Mouse (Mus musculus): Measurements from ENCODE around the gene Stambpl1.
"Not testable (repeated sequence)": the region's sequence is repeated elsewhere in the genome, so short reads cannot be mapped to it uniquely, and the experiment has no call there.

Stambpl1 gene

DNA sequence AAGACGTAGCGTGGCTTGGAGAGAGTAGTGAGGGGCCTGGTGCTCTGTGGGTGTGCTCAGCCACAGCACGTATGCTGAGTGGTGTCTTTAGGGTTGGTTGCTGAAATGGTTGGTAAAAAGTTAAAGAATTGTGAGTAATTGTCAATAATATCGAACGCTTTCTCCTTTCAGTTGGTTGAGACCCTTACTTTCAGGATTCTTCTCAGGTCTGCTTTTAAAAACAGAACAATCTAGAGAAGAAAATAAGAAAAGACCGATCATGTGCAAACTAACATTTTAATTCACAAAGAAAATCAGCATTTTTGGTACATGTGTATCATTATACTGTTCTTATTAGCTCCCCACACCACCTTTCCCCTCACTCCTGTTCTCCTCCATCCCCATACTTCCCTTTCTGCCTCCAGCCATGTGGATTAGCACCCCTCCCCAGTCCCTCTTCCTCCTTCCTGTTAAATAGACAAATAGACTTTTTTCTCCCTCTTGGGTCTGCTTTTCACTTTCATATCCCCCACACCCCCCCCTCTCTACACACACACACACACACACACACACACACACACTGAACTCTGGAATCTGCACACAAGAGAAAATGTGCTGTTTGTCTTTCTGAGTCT lies 2.2 kb downstream of the Stambpl1 start:
- in situ Hi-C loops (cut with MboI, MseI): loop anchor here (10.0 to 25.0 kb wide), 3 partner anchors 581 to 1707 kb away; partner anchors contain the start of gene Minpp1 (in 1 of the 2)

DNA sequence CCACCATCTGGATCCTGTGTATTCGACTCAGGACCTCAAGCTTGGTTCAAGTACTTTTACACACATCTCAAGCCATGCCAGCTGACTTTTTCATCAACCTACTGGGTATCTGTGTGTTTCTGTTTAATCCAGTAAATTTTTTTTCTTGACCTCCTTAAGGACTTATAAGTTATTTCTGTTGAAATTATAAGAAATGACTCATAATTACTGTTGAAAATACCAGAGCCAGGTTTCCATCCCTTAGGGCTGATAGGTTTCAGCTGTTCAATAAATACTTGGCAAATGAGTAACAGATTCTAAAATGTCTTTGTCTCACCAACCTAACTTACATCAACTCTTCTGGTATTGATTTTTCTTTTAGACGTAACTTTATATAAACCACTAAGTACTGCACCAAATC lies 3.0 kb downstream of the Stambpl1 start:
- in situ Hi-C loops (cut with MboI, MseI): loop anchor here (5.0 to 25.0 kb wide), 4 partner anchors 580 to 1708 kb away; partner anchors contain the start of genes Kif20b (in 1 of the 2) and Minpp1 (in 1 of the 2)

DNA sequence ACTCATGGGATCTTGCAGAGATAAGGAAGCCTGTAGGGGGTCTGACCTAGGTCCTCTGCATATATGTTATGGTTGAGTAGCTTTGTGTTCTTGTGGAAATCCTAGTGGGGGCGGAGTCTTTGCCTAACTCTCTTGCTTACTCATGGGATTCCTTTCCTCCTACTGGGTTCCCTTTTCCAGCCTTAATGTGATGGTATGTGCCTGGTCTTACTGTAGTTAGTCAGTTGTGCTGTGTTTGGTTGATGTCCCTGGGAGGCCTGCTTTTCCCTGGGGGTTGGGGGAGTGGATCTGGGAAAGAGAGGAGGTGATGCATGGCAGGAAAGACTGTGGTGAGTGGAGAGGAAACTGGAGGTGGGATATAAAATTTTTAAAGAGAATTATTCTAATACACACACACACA lies 6.0 kb downstream of the Stambpl1 start:
- in situ Hi-C loops (cut with MboI, MseI): loop anchor here (5.0 to 25.0 kb wide), 4 partner anchors 577 to 1711 kb away; partner anchors contain the start of genes Kif20b (in 1 of the 2) and Minpp1 (in 1 of the 2)

DNA sequence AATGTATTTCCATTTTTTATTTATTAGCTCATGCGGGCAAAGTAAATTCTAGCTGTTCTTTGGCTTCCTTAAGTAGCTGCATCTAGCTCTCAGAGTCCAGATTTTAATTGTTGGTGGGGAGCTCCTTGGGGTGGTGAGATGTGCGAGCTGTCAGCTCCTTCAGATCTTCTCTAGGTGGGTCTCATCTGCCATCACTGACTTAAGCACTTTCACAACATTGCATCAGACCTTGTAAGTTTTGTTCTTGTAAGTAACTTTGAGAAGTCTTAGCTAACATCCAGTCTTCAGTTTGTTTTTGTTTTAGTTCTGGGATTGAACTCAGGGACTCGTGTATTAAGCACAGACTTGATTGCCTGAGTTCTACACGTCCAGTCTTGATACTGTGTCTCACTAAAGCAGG lies 6.9 kb downstream of the Stambpl1 start:
- in situ Hi-C loops (cut with MboI, MseI): loop anchor here (5.0 to 25.0 kb wide), 4 partner anchors 576 to 1712 kb away; partner anchors contain the start of genes Kif20b (in 1 of the 2) and Minpp1 (in 1 of the 2)

DNA sequence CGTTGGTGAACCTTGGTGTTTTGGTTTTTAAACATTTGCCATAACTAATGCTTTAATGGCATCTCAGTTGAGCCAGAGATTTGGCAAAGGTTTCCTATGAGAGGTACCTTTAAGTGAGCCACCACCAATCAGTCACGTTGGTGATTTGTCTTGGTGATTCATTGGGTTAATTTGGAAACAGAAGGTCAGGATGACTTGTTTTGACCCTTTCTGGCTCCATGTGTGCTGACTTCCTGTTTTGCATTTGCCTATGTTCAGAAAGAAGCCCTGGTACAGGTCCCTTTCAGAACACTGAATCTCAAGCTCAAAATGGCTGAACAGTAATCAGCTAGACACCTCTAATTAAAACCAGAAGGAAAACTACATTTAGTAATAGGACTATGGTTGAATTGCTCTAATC lies 7.5 kb downstream of the Stambpl1 start:
- in situ Hi-C loops (cut with MboI, MseI): loop anchor here (5.0 to 25.0 kb wide), 4 partner anchors 575 to 1712 kb away; partner anchors contain the start of genes Kif20b (in 1 of the 2) and Minpp1 (in 1 of the 2)

DNA sequence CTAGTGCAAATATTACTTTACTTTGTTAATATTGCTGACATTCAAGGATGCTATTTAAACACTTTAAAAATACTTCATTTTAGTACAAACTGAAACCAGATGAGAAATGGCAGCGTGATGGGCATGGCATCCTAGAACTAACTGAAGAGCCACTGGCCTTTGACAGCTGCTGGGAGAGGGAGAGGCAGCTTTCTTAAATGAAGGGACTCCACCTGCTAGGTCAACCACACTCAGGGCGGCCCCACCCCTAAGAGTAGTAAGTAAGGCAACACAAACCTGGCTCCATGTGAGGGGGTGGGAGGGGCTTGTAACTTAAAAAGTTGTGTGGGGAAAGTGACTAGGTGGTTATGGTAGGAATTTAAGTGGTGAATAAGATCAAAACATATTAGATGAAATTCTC lies 10.6 kb downstream of the Stambpl1 start:
- in situ Hi-C loops (cut with MboI, MseI): no loop called here

DNA sequence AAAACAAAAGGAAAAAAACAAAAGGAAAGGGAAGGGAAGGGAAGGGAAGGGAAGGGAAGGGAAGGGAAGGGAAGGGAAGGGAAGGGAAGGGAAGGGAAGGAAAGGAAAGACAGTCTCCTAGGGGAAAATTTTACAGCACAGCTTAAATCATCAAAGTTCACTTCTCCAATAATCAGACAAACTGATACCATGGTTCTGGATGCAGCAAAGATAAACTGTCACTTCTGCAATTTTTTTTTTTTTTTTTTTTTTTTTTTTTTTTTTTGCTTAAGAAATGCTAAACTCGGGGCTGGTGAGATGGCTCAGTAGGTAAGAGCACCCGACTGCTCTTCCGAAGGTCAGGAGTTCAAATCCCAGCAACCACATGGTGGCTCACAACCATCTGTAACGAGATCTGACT lies 14.1 kb downstream of the Stambpl1 start:
- in situ Hi-C loops (cut with MboI, MseI): not testable (repeated sequence)

DNA sequence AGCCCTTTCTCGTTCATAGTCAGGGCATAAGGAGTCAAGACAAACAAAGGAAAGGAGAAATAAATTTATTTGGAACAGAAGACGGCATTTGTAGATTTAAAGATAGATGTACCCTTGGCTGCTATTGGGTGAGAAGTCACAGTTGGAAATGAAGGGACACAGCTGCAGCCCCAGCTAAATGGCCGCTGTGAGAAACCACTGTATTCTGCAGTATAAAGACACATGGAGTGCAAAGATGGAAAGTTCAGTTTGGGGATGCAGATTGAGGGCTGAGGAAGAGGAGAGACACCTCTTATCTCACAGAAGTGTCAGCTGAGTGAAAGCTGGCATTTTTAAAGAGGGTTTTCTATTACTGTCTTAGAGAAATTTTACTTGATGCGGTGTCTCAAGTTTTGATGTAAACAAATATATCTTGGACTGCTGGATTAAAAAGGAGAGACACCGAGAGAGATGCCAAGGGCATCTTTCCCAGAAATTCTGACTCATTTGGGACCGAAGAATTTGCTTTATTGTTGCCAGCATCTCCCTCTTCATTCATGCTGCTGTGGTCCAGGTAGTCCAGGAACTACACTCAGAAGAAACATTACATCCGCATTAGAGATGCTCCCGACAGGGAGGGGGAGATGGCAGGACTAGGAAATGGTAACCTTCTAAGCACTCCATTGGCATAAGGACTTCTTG lies 14.9 kb downstream of the Stambpl1 start:
- in situ Hi-C loops (cut with MboI, MseI): no loop called here

DNA sequence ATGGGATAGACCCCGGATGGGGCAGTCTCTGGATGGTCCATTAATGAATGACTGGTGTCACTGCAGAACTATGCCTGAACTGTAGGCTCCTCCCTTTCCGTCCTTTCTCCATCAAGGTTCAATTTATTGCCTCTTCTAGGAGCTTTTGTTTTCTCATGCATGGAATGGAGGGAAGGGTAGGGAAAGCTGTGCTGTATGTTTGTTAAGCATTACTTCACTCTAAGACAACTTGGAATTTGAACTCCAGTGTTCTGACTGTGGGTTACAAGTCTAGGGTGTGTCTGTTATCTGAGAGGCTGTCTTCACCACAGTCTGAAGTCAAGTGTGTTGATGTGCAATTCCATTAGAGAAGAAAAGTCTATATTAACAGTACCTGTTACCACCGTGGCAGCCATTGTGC lies 17.0 kb downstream of the Stambpl1 start:
- in situ Hi-C loops (cut with MboI, MseI): no loop called here

DNA sequence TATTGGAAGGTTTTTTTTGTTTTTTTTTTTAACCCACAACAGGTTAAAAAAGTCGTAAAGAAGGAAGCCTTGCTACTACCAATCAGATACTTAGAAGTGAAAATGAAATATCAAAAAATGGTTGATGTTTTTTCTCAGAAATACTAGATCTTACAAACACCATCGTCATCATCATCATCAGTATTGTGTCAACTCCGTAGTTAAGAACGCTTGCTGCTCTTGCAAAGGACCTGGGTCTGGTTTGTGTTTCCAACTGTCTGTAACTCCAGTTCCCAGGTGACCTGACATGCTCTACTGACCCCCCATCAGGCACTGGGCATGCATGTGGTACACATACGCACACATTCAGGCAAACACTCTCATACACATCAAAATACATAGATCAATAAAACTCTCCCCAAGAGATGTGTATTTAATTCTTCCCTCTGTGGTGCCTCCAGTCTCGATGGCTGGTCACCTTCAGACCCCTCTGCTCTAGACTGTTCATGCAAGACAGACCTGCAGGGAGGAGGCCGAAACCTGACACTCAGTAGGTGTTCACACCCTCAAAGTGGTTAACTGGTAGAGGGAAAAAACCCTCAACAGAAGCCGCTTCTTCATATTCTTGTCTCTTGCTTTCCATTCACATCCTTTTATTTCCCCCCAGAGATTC lies 18.0 kb downstream of the Stambpl1 start:
- in situ Hi-C loops (cut with MboI, MseI): no loop called here

DNA sequence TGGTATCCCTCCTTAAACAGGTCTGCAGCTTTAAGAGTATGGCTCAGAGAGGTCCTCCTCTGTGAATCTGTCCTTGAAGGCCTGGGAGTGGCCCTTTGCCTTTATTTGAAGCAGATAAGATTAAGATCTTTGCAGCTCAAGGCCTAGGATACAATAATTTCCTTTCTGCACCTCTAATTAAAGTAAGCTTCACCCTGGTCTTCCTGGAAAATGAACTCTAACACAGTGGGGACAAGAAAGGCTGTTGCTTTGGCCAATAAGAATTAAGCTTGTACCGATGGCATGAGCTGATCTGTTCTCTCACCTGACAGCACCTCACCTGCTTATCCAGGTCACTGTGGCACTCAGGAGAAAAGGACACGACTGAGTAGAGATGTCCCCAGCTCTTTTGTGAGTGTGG lies 18.8 kb downstream of the Stambpl1 start:
- in situ Hi-C loops (cut with MboI, MseI): no loop called here

DNA sequence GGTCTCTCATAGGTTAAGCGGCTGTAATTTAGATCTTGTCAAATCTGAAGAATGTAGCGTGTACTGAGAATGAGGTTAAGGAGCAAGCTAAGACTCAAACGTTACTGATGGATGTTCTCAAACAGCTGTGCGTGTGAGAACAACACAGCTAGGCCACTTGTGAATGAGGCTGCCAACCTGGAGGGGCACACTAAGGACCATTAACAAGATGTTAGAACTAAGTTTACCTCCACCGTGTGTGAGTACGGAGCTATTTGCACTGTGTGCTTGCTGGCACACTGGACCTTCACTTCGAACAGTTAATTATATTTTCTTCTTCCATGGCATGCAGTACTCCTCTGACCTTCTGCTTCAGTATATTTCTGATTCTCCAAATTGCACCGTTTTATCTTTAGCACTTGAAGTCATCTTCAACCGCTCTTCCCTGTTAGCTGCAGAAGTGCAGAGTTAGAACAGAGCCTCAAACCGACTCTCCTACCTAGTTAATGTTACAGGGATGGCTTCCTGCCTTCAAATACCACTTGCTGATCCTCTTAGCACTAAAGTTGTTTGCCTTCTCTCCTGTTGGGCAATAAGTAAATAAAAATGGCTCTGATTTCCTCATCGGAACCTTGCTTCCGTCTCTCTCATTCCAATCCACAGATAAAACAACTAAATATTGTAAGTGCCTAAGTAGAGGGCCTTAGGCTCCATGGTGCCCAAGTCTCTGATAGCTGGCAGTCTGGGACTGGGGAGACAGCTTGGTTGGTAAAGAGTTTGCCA lies 20.6 kb downstream of the Stambpl1 start:
- in situ Hi-C loops (cut with MboI, MseI): no loop called here

DNA sequence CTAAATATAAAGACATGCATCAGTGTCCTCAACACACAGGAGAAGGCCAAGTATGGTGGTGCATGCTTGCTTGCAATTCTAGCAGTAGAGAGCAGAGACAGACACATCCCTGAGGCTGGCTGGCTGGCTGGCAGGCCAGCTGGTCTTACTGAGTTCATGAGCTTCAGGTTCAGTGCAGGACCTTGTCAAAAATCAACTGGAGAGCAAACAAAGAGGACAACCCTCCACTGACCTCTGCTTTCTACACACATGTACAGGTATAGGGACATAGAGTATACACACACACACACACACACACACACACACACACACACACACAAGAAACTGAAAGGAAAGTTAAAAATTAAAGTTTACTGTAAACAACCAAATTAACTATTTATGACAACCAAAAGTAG lies 21.2 kb downstream of the Stambpl1 start:
- in situ Hi-C loops (cut with MboI, MseI): no loop called here

DNA sequence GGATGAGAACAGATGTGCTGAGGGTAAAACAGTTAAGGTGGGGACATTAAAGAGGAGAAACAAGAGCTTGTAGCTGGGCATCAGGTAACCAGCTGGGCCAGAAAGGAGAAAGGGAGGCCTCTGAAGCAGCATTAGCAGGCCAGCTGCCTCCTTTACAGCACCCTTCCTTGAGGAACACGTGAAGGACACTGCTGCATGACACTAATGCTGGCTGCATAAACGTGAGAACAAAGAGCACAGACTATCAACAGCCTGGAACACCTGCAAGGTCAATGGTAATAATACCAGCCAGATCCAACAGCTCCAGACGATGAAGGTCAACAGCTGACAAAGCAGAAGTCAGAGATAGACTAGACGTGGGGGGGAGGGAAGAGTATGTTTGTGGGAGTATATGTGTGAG lies 22.1 kb downstream of the Stambpl1 start:
- in situ Hi-C loops (cut with MboI, MseI): no loop called here

DNA sequence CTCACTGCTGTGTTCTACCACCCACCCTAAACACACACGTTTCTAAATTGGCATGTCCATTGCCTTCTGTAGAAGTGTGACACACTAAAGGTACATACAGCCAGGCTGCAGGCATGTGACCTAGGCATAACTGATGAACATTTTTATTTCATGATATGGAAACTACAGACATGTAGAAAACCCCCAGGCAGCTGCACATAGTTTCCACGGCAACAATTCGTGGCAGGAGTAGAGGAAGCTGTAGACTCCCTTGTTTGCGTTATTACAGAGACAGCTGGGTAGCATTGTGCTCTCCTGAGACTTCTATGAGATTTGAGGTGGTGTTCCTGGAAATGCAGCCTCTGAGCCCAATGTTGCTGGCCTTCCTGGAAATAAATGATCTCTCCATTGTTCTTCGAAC lies 24.9 kb downstream of the Stambpl1 start:
- in situ Hi-C loops (cut with MboI, MseI): loop anchor here in 1 of 2 experiments (5.0 kb wide), 1 partner anchor 65 kb away; no protein-coding TSS in a partner anchor

DNA sequence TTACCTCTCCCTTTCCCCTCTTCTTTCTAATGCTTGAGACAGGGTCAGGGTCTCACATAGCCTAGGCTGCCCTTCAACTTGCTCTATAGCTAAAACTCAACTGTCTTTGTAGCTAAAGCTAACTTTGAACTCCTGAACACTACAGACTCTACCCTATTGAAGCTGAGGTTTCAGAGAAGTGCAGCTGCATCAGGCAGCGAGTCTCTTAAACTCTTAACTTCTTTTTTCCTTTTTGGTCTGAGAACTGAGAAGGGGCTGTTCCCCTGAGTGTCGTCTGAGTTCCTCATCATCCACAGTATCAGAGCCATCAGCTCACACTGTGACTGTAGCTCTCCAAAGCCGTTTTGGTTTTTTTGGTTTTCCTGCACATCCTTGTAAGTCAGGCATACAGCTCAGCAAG lies 25.7 kb downstream of the Stambpl1 start:
- in situ Hi-C loops (cut with MboI, MseI): loop anchor here in 1 of 2 experiments (5.0 kb wide), 1 partner anchor 65 kb away; no protein-coding TSS in a partner anchor

DNA sequence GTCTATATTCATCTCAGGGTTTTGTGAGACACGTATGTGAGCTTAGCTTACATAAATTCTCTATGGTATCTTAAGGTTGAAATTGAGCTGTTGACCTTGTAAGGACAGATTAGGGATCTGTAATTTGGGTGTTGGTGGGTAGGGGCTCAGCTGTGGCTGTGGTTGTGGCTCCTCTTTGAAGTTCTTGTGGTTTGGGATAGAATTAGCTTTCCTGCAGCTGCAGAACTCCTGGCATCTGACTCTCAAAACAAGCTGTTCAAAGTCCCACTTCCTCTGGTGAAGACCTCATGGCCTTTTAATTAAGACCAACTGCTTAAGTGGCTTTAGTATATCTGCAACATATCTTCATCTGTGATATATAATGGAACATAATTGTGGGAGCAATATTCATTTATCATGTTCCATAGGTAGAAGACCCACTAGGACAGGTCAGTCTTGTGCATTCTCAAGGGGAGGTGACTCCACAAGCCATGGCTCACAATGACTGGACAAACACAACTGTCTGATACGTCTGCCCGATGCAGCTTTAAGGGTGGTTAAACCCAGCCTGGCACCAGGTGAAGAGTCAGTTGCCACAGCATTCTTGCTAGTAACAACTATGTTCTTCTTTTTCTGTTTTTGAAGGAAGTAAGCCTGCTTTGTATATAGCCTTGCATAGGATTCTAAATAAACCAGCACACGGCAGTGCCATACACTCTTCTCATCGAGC lies 27.4 kb downstream of the Stambpl1 start:
- in situ Hi-C loops (cut with MboI, MseI): loop anchor here in 1 of 2 experiments (5.0 kb wide), 1 partner anchor 67 kb away; no protein-coding TSS in a partner anchor

DNA sequence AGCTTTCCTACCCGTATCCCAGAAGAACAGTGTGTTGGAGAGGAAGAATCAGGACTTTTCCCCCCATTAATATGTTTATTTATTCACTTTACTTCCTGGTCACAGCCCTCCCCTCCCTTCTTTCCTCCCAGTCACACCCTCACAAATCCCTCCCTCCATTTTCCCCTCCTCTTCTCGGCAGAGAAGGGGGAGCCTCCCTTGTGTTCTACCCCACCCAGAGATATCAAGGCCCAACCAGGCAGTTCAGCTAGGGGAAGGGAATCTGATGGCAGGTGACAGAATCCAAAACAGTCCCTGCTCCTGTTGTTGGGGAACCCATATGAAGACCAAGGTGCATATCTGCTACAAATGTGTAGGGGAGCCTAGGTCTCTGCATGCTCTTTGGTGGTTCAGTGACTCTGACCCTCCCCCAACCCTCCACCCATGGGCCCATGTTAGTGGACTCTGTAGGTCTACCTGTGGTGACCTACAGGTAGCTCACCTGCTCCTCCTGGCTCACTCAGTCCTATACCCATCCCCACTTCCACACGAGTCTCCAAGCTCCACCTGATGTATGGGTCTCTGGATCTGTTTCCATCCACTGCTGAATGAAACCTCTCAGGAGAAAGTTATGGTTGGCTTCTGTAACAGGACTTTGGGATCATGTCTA lies 28.8 kb downstream of the Stambpl1 start:
- in situ Hi-C loops (cut with MboI, MseI): no loop called here

DNA sequence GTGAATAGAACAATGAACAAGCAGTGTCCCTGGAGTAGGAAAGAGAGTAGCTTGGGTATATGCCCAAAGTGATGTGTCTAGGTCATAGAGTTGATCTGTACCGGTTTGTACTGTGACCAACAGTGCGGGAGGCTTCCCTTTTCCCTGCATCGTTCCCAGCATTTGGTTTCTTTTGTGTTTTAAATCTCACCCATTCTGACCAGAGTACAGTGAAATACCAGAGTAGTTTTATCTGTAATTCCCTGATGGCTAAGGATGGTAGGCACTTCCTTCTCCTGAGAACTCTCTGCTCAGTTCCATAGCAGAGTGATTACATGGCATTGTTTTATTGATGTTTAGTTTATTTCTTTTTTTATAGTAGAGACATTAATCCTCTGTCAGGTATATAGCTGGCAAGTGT lies 30.8 kb downstream of the Stambpl1 start:
- in situ Hi-C loops (cut with MboI, MseI): no loop called here

DNA sequence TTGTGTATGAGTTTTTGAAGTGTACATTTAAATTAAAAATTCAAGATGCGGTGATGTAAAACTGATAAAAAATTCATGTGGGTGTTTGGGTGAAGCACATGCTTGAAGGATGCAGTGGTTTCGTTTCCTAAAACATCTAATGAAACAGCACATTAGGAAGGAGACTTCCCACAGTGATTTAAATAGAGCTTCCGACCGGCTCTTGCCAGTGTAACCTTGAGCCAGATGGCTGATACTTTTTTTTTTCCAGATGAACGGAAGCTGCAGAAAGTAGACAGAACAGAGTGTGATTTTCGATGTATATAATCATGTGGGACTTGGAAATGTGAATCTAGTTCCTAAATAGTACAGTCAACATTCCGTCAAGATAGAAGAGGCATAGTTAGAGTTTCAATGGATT lies 39.6 kb downstream of the Stambpl1 start:
- in situ Hi-C loops (cut with MboI, MseI): no loop called here

All from T-helper 17 cell (primary cell).